Mouse (Mus musculus): ENCODE results near the gene Egf.

GRCm38 (mm10) chr3:129657222-129657621 lies 97.9 kb downstream of the Egf start:
- no peak for TF ChIP-seq CTCF (IDR thresholded peaks at IDR 0.05; ENCODE audit: low read depth)
- TF ChIP-seq EP300 (IDR thresholded peaks at IDR 0.05; ENCODE audit: low read depth): no peak
